Mouse (Mus musculus) urinary bladder, postnatal 14 days (tissue): Measurements from ENCODE around the gene Slc17a4.

Source experiments
- DNase-seq: peaks from one replicate; pipeline ENCODE4 v3.0.0; 2021; ENCODE audit warnings: low spot score

The Slc17a4 gene

GRCm38 (mm10) chr13:23892592-23893268, 22.1 kb downstream of the Slc17a4 start:
- no peak for DNase-seq

- DNase-seq: no peak
These were observed 25.7 kb downstream of the Slc17a4 start for GRCm38 (mm10) chr13:23889011-23889605.

GRCm38 (mm10) chr13:23887026-23887725, 27.6 kb downstream of the Slc17a4 start:
- no peak for DNase-seq

GRCm38 (mm10) chr13:23885540-23885939, 29.3 kb downstream of the Slc17a4 start:
- DNase-seq: no peak

GRCm38 (mm10) chr13:23879636-23880035, 35.2 kb downstream of the Slc17a4 start:
- DNase-seq: no peak

- DNase-seq: no peak
These were observed 35.7 kb downstream of the Slc17a4 start for GRCm38 (mm10) chr13:23879106-23879505.

- no peak for DNase-seq
These were observed 41.7 kb downstream of the Slc17a4 start for GRCm38 (mm10) chr13:23873141-23873540.

GRCm38 (mm10) chr13:23869996-23870395, 44.8 kb downstream of the Slc17a4 start:
- no peak for DNase-seq

- DNase-seq: no peak
These were observed 45.8 kb downstream of the Slc17a4 start for GRCm38 (mm10) chr13:23868790-23869533.

- no peak for DNase-seq
These were observed 47.4 kb downstream of the Slc17a4 start, which contains the start of gene Slc17a1 for GRCm38 (mm10) chr13:23867405-23867804. TSS of gene Slc17a1 (plus strand) at chr13:23867750.

- no peak for DNase-seq
These were observed 47.8 kb downstream of the Slc17a4 start for GRCm38 (mm10) chr13:23867000-23867399.

GRCm38 (mm10) chr13:23866086-23866710, 48.6 kb downstream of the Slc17a4 start:
- DNase-seq: no peak

- DNase-seq: no peak
These were observed 50.1 kb downstream of the Slc17a4 start for GRCm38 (mm10) chr13:23864711-23865110.

- no peak for DNase-seq
These were observed 53.0 kb downstream of the Slc17a4 start for GRCm38 (mm10) chr13:23861815-23862214.

GRCm38 (mm10) chr13:23856401-23856800, 58.4 kb downstream of the Slc17a4 start:
- DNase-seq: no peak

GRCm38 (mm10) chr13:23849299-23849698, 65.5 kb downstream of the Slc17a4 start:
- DNase-seq: no peak
